ENCODE assay signal across 14 mouse cellular contexts in the genomic region with DNA sequence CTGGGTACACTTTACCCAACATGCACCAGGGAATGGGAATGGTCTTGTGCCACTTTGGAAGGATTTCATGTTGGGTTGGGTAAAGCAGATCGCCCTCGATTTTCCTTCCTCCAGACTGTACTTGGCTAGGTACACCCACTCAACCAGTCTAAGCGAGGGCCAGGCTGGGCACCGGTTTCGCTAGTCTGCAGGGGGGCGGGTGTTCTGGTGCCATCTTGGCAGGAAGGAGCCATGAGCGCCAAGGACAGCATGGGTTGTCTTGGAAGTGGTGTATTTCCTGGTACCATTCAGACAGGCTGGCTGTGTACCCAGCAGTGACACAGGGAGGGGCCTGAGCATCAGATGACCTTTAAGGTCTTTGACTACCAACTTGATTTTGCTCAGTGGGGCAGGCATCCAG.
A peak's percentile ranks its signal among the peaks of the same experiment; 100 is the strongest.
DNase-seq lines count a peak whose midpoint lies in the region; ATAC-seq lines count a peak whose summit lies in the region.
"Had no signal": no experiment of that assay in that cellular context is flagged by ENCODE, and none has a peak within 500 bp of the region (broad histone marks: within the 10 kb centered on the region; RNA-seq: fewer than 3 reads in every experiment).

No protein-coding gene starts in this region.

- H3K9ac ChIP-seq in neural tube, embryonic 13.5 days = no peak overlapping the region
- H3K9ac ChIP-seq in midbrain, embryonic 11.5 days (ENCODE audit: low read length) = no peak overlapping the region
- H3K9ac ChIP-seq: liver, embryonic 13.5 days had no signal

- peak overlapping the region; percentile 81; the same call in 1 of the 2 replicates for H3K27ac ChIP-seq in neural tube, embryonic 13.5 days (replicated peaks)
- H3K27ac ChIP-seq in embryonic facial prominence, embryonic 10.5 days (replicated peaks) = no peak overlapping the region
- no peak overlapping the region for H3K27ac ChIP-seq in midbrain, embryonic 11.5 days (ENCODE audit: low read depth, low read length)
- H3K27ac ChIP-seq: hindbrain, postnatal 0 days; liver, embryonic 13.5 days; midbrain, embryonic 10.5 days had no signal

- intact Hi-C loops in gastrocnemius, postnatal 36 days (cut with DNase I) = no loop called here
- intact Hi-C loops in gastrocnemius, postnatal 14 days (cut with DNase I; ENCODE audit: low total_unique reads) = loop anchor here (5.0 kb wide), 1 partner anchor 163 kb away; no protein-coding TSS in a partner anchor

- H3K27me3 ChIP-seq in neural tube, embryonic 13.5 days = peaks cover 65% of the 10 kb centered on the region
- peaks cover 89% of the 10 kb centered on the region for H3K27me3 ChIP-seq in embryonic facial prominence, embryonic 10.5 days (replicated peaks; ENCODE audit: low read depth, poor library complexity, severe bottlenecking)
- H3K27me3 ChIP-seq in midbrain, embryonic 11.5 days (ENCODE audit: control insufficient read depth, insufficient read depth, low read length) = peaks cover 55% of the 10 kb centered on the region

- 95% methylated on average over 7 of the region's 7 CpGs for WGBS in neural tube, embryonic 13.5 days
- 92% methylated on average over 7 of the region's 7 CpGs for WGBS in embryonic facial prominence, embryonic 10.5 days
- 91% methylated on average over 7 of the region's 7 CpGs for WGBS in midbrain, embryonic 11.5 days

- no peak for ATAC-seq in neural tube, embryonic 13.5 days (ENCODE audit: low read depth)
- no peak for ATAC-seq in midbrain, embryonic 11.5 days (ENCODE audit: low FRiP score)
- ATAC-seq: hindbrain, postnatal 0 days had no signal

- H3K4me3 ChIP-seq in neural tube, embryonic 13.5 days = no peak overlapping the region
- H3K4me3 ChIP-seq in embryonic facial prominence, embryonic 10.5 days = no peak overlapping the region
- no peak overlapping the region for H3K4me3 ChIP-seq in midbrain, embryonic 11.5 days (ENCODE audit: low read depth, low read length)
- H3K4me3 ChIP-seq: liver, embryonic 13.5 days; midbrain, embryonic 10.5 days; myocyte had no signal

- no peak overlapping the region; the same call in 1 of the 2 replicates for H3K4me2 ChIP-seq in neural tube, embryonic 13.5 days
- H3K4me2 ChIP-seq in midbrain, embryonic 11.5 days = no peak overlapping the region
- H3K4me2 ChIP-seq: liver, embryonic 13.5 days had no signal

- H3K4me1 ChIP-seq in neural tube, embryonic 13.5 days (replicated peaks) = peaks cover 94% of the 10 kb centered on the region
- H3K4me1 ChIP-seq in embryonic facial prominence, embryonic 10.5 days = peaks cover 68% of the 10 kb centered on the region
- peaks cover 8% of the 10 kb centered on the region for H3K4me1 ChIP-seq in midbrain, embryonic 11.5 days (ENCODE audit: control insufficient read depth, insufficient read depth, low read length)

- DNase-seq in gastrocnemius, adult 8-10 months (ENCODE audit: low spot score in 2 of 2) = peak; percentile 27 to 48
- DNase-seq in gastrocnemius, postnatal 36 days = no peak
- DNase-seq in neural tube, embryonic 10.5 days (ENCODE audit: extremely low spot score, low spot score) = no peak
- peak; percentile 38 for DNase-seq in gastrocnemius, postnatal 14 days
- no peak for DNase-seq in embryonic facial prominence, embryonic 10.5 days (ENCODE audit: low spot score)
- no peak for DNase-seq in midbrain, embryonic 11.5 days (ENCODE audit: low spot score, missing footprints)
- DNase-seq: adrenal gland, postnatal 10 days; liver, embryonic 13.5 days; lung, postnatal 10 days; thymus, postnatal 4 days had no signal

- no peaks in the 10 kb centered on the region for H3K36me3 ChIP-seq in neural tube, embryonic 13.5 days
- no peaks in the 10 kb centered on the region for H3K36me3 ChIP-seq in embryonic facial prominence, embryonic 10.5 days (replicated peaks)
- no peaks in the 10 kb centered on the region for H3K36me3 ChIP-seq in midbrain, embryonic 11.5 days (ENCODE audit: control insufficient read depth, insufficient read depth, low read length)
- H3K36me3 ChIP-seq: liver, embryonic 13.5 days; midbrain, embryonic 10.5 days had no signal

- no peaks in the 10 kb centered on the region for H3K9me3 ChIP-seq in neural tube, embryonic 13.5 days
- no peaks in the 10 kb centered on the region for H3K9me3 ChIP-seq in embryonic facial prominence, embryonic 10.5 days
- no peaks in the 10 kb centered on the region for H3K9me3 ChIP-seq in midbrain, embryonic 11.5 days (ENCODE audit: control insufficient read depth, low read length)
- H3K9me3 ChIP-seq: liver, embryonic 13.5 days; midbrain, embryonic 10.5 days had no signal

Comparison
In these comparisons a context has a peak if more than half of its experiments do, and no peak if none do; other contexts are left out.
1. DNase-seq: peak in gastrocnemius, adult 8-10 months (2 of 2) and gastrocnemius, postnatal 14 days (single experiment); none in gastrocnemius, postnatal 36 days (0 of 2), neural tube, embryonic 10.5 days (single experiment), embryonic facial prominence, embryonic 10.5 days (single experiment) and midbrain, embryonic 11.5 days (single experiment).